Mouse (Mus musculus) neural tube, embryonic 13.5 days (tissue): ENCODE measurements around the gene Pard3. TPM values are rescaled to one million over a fixed set of nuclear protein-coding genes. Genes with fewer than 3 reads are reported as not detected.
A peak's percentile ranks its signal among the peaks of the same experiment; 100 is the strongest.

Source experiments
- ATAC-seq: fragments of 200-750 bp; cut with Nextera tagmentation; 2 replicates; pipeline ENCODE4 v1.8.0; 2017; ENCODE audit warnings: low read depth, mild to moderate bottlenecking, moderate TSS enrichment, moderate library complexity
- H3K27ac ChIP-seq: fragments of 300-500 bp; sonication (generic); replicated peaks from 2 replicates; pipeline ENCODE4 v1.5.1; 2015; ENCODE audit warnings: moderate library complexity, mild to moderate bottlenecking, inconsistent platforms
- H3K27me3 ChIP-seq: fragments of 300-500 bp; sonication (generic); 2 replicates; pipeline ENCODE4 v1.6.1; 2015; ENCODE audit warnings: mild to moderate bottlenecking, inconsistent platforms
- H3K36me3 ChIP-seq: fragments of 300-500 bp; sonication (generic); 2 replicates; pipeline ENCODE4 v1.6.1; 2015; ENCODE audit warnings: mild to moderate bottlenecking, inconsistent platforms
- H3K4me1 ChIP-seq: fragments of 300-500 bp; sonication (generic); replicated peaks from 2 replicates; pipeline ENCODE4 v1.6.1; 2015; ENCODE audit warnings: inconsistent platforms
- H3K4me2 ChIP-seq: fragments of 300-500 bp; sonication (generic); 2 replicates; pipeline ENCODE4 v1.6.1; 2015; ENCODE audit warnings: inconsistent platforms, mild to moderate bottlenecking, moderate library complexity
- H3K4me3 ChIP-seq: fragments of 300-500 bp; sonication (generic); 2 replicates; pipeline ENCODE4 v1.5.1; 2015; ENCODE audit warnings: mild to moderate bottlenecking, inconsistent platforms
- H3K9ac ChIP-seq: fragments of 300-500 bp; sonication (generic); 2 replicates; pipeline ENCODE4 v1.6.1; 2015; ENCODE audit warnings: moderate library complexity, mild to moderate bottlenecking, inconsistent platforms
- H3K9me3 ChIP-seq: fragments of 300-500 bp; sonication (generic); 2 replicates; pipeline ENCODE4 v1.6.1; 2016; ENCODE audit warnings: inconsistent platforms
- WGBS: fragments of 180-500 bp; shearing (Covaris S2); methylation state at CpG from one replicate; pipeline ENCODE4 v1.1.7; 2015; 5-methylcytosine and 5-hydroxymethylcytosine counted together
- polyA plus RNA-seq: library from polyadenylated mRNA; unstranded; fragments of >200 nt; fragmentation: Nextera tagmentation; extraction: Ambion mirVana; gene quantifications from 2 replicates; pipeline ENCODE4 v1.2.1, GENCODE M21; 2015

Pard3 gene
- polyA plus RNA-seq, 1 experiment from 2014 or later, result 20.9 TPM

GRCm38 (mm10) chr8:127318377-127319159 lies 254.9 kb downstream of the Pard3 start:
- no peak for ATAC-seq
- H3K27ac ChIP-seq, result no peak overlapping the region
- no peak overlapping the region for H3K4me3 ChIP-seq
- H3K27me3 ChIP-seq, result no peaks in the 10 kb centered on the region
- H3K4me2 ChIP-seq, result no peak overlapping the region
- peaks cover 12% of the 10 kb centered on the region for H3K4me1 ChIP-seq
- no peak overlapping the region for H3K9ac ChIP-seq
- no peaks in the 10 kb centered on the region for H3K36me3 ChIP-seq
- H3K9me3 ChIP-seq, result no peaks in the 10 kb centered on the region
- WGBS, result 79% methylated on average over 7 of the region's 7 CpGs

- ATAC-seq, result no peak
- no peak overlapping the region for H3K27ac ChIP-seq
- no peaks in the 10 kb centered on the region for H3K9me3 ChIP-seq
- H3K27me3 ChIP-seq, result no peaks in the 10 kb centered on the region
- H3K4me1 ChIP-seq, result peaks cover 10% of the 10 kb centered on the region; the same call in 1 of the 2 replicates
- no peak overlapping the region for H3K9ac ChIP-seq
- no peaks in the 10 kb centered on the region for H3K36me3 ChIP-seq
- WGBS, result 97% methylated on average over 5 of the region's 5 CpGs
- no peak overlapping the region for H3K4me3 ChIP-seq
- H3K4me2 ChIP-seq, result no peak overlapping the region
These were observed 257.2 kb downstream of the Pard3 start for GRCm38 (mm10) chr8:127320930-127321329.

GRCm38 (mm10) chr8:127323583-127324360 lies 260.1 kb downstream of the Pard3 start:
- H3K27me3 ChIP-seq, result no peaks in the 10 kb centered on the region
- no peaks in the 10 kb centered on the region for H3K9me3 ChIP-seq
- ATAC-seq, result no peak
- 93% methylated on average over 10 of the region's 10 CpGs for WGBS
- peaks cover 8% of the 10 kb centered on the region for H3K4me1 ChIP-seq
- H3K36me3 ChIP-seq, result no peaks in the 10 kb centered on the region
- H3K4me3 ChIP-seq, result no peak overlapping the region
- H3K9ac ChIP-seq, result no peak overlapping the region
- no peak overlapping the region for H3K27ac ChIP-seq
- H3K4me2 ChIP-seq, result no peak overlapping the region

GRCm38 (mm10) chr8:127324836-127325570 lies 261.3 kb downstream of the Pard3 start:
- Histone ChIP-seq H3K4me3 (no peak overlapping the region), H3K4me2 (no peak overlapping the region), H3K9ac (no peak overlapping the region), H3K4me1 (peaks cover 6% of the 10 kb centered on the region), H3K36me3 (no peaks in the 10 kb centered on the region), H3K27me3 (no peaks in the 10 kb centered on the region), H3K27ac (no peak overlapping the region), H3K9me3 (no peaks in the 10 kb centered on the region)
- whole genome bisulfite sequencing, result 72% methylated on average over 3 of the region's 3 CpGs
- no peak for ATAC-seq

GRCm38 (mm10) chr8:127325749-127326148 lies 262.1 kb downstream of the Pard3 start:
- H3K27ac ChIP-seq, result no peak overlapping the region
- no peak overlapping the region for H3K4me2 ChIP-seq
- H3K9me3 ChIP-seq, result no peaks in the 10 kb centered on the region
- H3K36me3 ChIP-seq, result no peaks in the 10 kb centered on the region
- WGBS, result 76% methylated on average over 5 of the region's 5 CpGs
- peaks cover 14% of the 10 kb centered on the region for H3K4me1 ChIP-seq
- H3K27me3 ChIP-seq, result no peaks in the 10 kb centered on the region
- H3K4me3 ChIP-seq, result no peak overlapping the region
- no peak overlapping the region for H3K9ac ChIP-seq
- no peak for ATAC-seq

GRCm38 (mm10) chr8:127330258-127331187 lies 266.8 kb downstream of the Pard3 start:
- no peak overlapping the region for H3K9ac ChIP-seq
- no peak overlapping the region for H3K4me2 ChIP-seq
- no peaks in the 10 kb centered on the region for H3K27me3 ChIP-seq
- H3K36me3 ChIP-seq, result no peaks in the 10 kb centered on the region
- ATAC-seq, result no peak
- 0 out of 2 replicates have a peak overlapping the region, but pooled peaks have one; percentile 4 for H3K27ac ChIP-seq
- H3K9me3 ChIP-seq, result no peaks in the 10 kb centered on the region
- 55% methylated on average over 12 of the region's 12 CpGs for WGBS
- H3K4me3 ChIP-seq, result no peak overlapping the region
- H3K4me1 ChIP-seq, result peaks cover 16% of the 10 kb centered on the region

DNA sequence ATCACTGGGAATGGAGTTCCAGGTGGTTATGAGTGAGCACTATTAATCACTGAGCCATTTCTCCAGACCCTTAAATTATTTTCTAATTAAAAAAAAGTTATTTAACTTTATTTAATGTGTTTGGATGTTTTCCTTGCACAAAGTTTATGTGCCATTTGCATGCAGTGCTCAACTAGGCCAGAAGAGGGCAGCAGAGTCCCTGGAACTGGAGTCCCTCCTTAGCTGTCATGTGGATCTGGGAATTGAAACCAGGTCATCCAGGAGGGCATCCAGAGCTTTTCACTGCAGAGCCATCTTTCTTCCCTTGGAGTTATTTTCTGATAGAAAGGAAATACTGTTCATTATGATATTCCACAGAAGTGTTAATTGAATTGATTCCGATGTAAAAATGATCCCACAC lies 268.1 kb downstream of the Pard3 start:
- Histone ChIP-seq H3K9me3 (no peaks in the 10 kb centered on the region), H3K27me3 (no peaks in the 10 kb centered on the region), H3K27ac (no peak overlapping the region), H3K4me3 (no peak overlapping the region), H3K4me1 (peaks cover 20% of the 10 kb centered on the region), H3K36me3 (no peaks in the 10 kb centered on the region), H3K9ac (no peak overlapping the region), H3K4me2 (no peak overlapping the region)
- no peak for ATAC-seq
- 100% methylated on average over 1 of the region's 1 CpGs for WGBS

- H3K27me3 ChIP-seq, result no peaks in the 10 kb centered on the region
- H3K27ac ChIP-seq, result no peak overlapping the region
- H3K36me3 ChIP-seq, result no peaks in the 10 kb centered on the region
- no peak for ATAC-seq
- WGBS, result 88% methylated on average over 1 of the region's 1 CpGs
- no peak overlapping the region for H3K9ac ChIP-seq
- H3K4me2 ChIP-seq, result no peak overlapping the region
- peaks cover 11% of the 10 kb centered on the region; the same call in 1 of the 2 replicates for H3K4me1 ChIP-seq
- H3K9me3 ChIP-seq, result no peaks in the 10 kb centered on the region
- H3K4me3 ChIP-seq, result no peak overlapping the region
These were observed 271.5 kb downstream of the Pard3 start for GRCm38 (mm10) chr8:127335216-127335615.

- H3K4me1 ChIP-seq, result peaks cover 4% of the 10 kb centered on the region; the same call in 1 of the 2 replicates
- H3K27me3 ChIP-seq, result no peaks in the 10 kb centered on the region
- no peaks in the 10 kb centered on the region for H3K36me3 ChIP-seq
- H3K9me3 ChIP-seq, result no peaks in the 10 kb centered on the region
- H3K4me2 ChIP-seq, result no peak overlapping the region
- WGBS, result 80% methylated on average over 11 of the region's 11 CpGs
- H3K9ac ChIP-seq, result no peak overlapping the region
- H3K4me3 ChIP-seq, result no peak overlapping the region
- no peak overlapping the region for H3K27ac ChIP-seq
- no peak for ATAC-seq
These were observed 274.5 kb downstream of the Pard3 start for GRCm38 (mm10) chr8:127338183-127338582.

- ATAC-seq, result no peak
- no peak overlapping the region for H3K27ac ChIP-seq
These were observed 277.4 kb downstream of the Pard3 start for GRCm38 (mm10) chr8:127341046-127341445.

GRCm38 (mm10) chr8:127343115-127343514 lies 279.4 kb downstream of the Pard3 start:
- H3K9ac ChIP-seq, result no peak overlapping the region
- H3K27ac ChIP-seq, result no peak overlapping the region
- H3K4me1 ChIP-seq, result peaks cover 12% of the 10 kb centered on the region; the same call in 1 of the 2 replicates
- no peak for ATAC-seq
- no peaks in the 10 kb centered on the region for H3K27me3 ChIP-seq
- H3K36me3 ChIP-seq, result no peaks in the 10 kb centered on the region
- H3K4me2 ChIP-seq, result no peak overlapping the region
- 52% methylated on average over 2 of the region's 2 CpGs for WGBS
- no peaks in the 10 kb centered on the region; the same call in 1 of the 2 replicates for H3K9me3 ChIP-seq
- no peak overlapping the region for H3K4me3 ChIP-seq

More at GRCm38 (mm10) chr8:127341046-127341445, 277.4 kb downstream of the Pard3 start:
- Histone ChIP-seq H3K9ac (no peak overlapping the region), H3K4me1 (peaks cover 12% of the 10 kb centered on the region; the same call in 1 of the 2 replicates), H3K4me3 (no peak overlapping the region), H3K4me2 (no peak overlapping the region), H3K36me3 (no peaks in the 10 kb centered on the region), H3K27me3 (no peaks in the 10 kb centered on the region), H3K9me3 (no peaks in the 10 kb centered on the region)
- WGBS, result 88% methylated on average over 7 of the region's 7 CpGs
